Mouse (Mus musculus) 416B (cell line): ENCODE results near the gene 1700020D05Rik.
A peak's percentile ranks its signal among the peaks of the same experiment; 100 is the strongest.

ENCODE experiments used
- DNase-seq: peaks from one replicate; pipeline ENCODE4 v3.0.0; 2011; ENCODE audit warnings: low read depth

1700020D05Rik gene

GRCm38 (mm10) chr19:5503687-5504086 lies at the start of gene 1700020D05Rik:
TSS of gene 1700020D05Rik (minus strand) at chr19:5503787.
- DNase-seq, result no peak

DNA sequence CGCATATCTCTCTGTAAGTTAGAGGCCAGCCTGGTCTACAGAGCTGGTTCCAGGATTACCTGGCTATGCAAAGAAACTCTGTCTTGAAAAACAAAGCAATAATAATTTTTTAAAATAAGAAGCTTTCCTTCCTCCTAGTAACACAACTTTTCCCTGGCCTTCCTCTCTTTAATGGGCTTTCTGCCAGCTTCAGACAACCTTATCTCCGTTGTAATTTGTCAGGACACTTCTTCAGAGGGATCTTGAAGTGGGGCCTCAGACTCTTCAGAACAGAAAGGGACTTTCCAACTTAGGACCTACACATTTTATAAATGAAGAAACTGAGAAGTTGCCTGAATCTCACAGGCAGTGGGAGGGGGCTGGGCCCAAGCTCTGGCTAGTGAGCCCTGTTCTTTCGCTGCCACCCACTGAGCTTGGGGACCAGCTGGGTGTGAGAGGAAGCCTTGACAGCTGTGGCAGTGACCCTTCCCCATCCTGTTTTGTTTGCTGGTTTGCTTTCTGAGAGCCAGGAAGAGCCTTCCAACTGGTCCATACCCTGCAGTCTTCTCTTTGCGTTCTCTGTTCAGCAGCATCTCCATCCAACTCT lies 44.0 kb upstream of the 1700020D05Rik start:
- no peak for DNase-seq

DNA sequence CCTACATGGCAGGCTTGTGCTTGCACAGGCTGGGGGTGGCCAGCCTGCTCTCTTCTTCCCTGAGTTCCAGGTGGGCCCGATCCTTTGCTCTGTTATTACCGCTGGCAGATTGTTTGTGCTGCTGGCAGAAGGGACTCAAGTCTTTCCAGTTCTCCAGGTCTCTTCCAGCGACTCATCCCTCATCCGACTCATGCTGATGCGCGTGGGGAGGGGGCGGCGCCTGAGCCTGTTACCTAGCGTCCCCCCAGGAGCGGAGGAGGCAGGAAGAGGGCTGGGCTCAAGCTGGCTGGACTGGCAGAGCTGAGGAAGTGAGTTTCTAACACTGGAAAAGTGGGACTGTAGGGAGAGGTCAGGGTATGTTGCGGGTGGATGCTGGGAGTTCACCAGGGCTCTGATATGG lies 40.4 kb upstream of the 1700020D05Rik start:
- no peak for DNase-seq

GRCm38 (mm10) chr19:5543362-5543761 lies 39.8 kb upstream of the 1700020D05Rik start:
- peak; percentile 61 for DNase-seq

DNA sequence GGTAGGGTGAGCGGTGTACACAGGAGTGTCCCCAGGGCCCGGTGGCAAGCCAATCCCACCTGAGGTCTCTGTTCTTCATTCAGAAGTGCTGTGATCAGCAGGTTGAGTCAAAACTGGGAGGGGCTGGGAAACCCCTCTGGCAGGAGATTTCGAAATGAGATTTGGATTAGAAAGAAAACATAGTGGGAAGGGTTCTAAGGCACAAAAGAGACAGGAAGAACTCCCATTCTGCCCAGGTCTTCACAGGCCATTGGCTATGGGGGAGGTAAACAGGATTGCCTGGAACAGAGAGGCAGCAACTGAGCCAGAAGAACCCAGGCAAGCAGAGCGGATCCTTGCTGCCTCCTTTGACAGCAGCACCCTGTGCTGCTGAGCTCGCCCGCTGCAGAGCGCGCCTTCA lies 35.2 kb upstream of the 1700020D05Rik start:
- no peak for DNase-seq

GRCm38 (mm10) chr19:5532520-5532919 lies 28.9 kb upstream of the 1700020D05Rik start:
- no peak for DNase-seq

DNA sequence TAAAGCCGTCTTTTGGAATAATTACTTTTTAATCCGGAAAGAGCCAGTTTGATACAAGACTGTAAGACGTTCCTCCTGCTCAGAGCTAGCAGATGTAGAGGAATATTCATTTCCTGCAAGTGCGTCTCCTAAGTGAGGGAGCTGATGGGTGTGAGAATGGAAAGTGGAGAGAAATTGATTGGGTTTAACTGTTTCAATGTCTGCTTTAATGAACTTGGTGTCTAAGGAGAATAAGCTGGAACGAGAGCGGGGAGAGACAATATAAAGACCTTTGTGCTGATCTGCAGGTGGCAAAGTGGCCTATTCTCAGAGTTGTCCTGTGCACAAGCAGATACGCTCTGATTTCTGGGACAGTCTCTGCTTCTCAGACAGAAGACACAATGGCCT lies 26.5 kb upstream of the 1700020D05Rik start:
- no peak for DNase-seq

DNA sequence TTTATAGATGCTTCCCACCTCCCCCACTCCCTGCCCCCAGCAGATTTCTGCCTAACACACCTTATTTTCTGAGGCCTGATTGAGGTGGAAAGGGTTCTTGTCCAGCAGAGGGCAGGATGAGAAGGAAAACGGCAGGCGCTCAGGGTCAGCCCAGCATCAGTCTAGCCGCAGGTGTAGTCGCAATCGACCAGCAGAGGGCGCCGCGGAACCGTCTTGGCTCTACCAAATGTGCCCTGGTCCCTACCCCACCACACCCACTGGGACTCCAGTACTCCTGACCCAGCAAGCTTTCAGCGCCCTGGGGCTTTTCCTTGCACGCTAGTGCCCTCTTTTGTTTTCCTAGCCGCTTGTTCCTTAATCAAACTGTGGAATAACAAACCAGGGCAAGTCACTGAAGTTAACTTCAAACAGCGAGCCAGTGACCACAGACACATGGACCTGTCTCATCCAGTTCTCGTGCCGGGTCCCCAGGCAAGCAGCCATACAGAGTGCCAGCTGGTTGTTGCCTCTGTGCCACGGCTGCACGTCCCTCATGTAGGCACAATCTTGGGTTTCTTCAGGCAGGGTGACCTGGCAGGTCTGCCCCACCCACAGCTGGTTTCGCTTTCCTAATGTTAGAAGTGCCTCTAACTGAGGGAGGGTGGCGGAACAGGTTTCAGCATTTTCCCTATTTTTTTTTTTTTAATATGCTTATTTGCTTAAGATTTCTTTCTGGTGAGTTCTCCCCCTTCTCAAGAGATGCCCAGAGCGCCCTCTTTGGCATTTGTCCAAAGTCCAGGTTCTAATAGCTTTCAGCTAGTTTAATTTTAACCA lies 25.9 kb upstream of the 1700020D05Rik start:
- peak; percentile 94 for DNase-seq

- DNase-seq, result no peak
These were observed 21.6 kb upstream of the 1700020D05Rik start for GRCm38 (mm10) chr19:5525204-5525603.

DNA sequence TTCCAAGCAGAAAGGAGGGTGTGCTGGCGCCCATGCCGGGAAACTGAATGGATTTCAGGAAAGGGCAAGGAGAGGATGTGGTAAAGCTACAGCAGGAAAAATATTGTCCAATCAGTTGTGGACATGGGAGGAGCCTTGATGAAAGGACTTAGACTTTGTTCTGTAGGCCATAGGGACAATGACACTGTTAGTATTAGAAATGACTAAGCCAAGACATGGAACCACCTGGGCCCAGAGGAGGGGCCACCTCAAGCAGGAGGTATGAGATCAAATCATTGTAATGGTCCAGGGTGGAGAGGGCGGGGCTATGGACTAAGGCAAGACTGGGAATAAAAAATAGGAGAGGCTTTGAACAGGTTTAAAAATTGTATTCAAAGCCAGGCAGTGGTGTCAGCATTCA lies 15.1 kb upstream of the 1700020D05Rik start:
- DNase-seq, result no peak

DNA sequence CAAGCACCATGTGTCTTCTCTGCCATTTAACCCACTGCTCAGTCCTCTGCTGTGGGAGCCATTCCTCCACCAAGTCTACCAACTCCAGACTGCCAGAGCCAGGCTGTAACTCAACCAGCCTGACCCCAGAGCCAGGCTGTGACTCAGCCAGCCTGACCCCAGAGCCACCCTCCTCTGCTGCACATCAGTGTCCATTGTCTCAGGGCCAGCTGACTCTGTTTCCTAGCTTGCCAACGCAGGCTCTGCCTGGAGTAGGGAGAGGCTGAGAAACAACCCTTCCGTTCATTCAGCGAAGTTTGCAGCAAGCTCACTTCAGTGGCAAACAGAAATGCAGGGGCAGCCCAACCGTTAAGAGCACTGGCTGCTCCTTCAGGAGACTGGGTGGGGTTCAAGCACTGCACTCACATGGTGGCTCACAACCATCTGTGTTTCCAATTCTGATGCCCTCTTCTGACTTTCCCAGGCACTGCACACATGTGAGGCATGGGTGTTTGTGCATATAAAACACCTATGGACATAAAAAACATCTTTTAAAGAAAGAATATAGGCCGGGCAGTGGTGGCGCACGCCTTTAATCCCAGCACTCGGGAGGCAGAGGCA lies 13.4 kb upstream of the 1700020D05Rik start:
- no peak for DNase-seq

GRCm38 (mm10) chr19:5515840-5516777 lies 12.5 kb upstream of the 1700020D05Rik start:
- peak; percentile 62 for DNase-seq

DNA sequence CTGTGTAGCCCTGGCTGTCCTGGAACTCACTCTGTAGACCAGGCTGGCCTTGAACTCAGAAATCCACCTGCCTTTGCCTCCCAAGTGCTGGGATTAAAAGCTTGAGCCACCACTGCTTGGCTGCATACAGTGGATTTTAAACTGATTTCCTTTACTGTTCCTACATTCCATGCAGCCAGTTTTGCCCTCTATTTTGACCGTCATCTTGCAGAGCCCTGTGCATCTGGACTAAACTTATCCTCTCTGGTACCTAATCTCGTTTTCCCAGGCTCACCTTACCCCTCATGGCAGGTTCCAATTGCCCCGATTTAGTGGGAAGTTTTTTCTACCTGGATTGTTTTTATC lies 9.4 kb upstream of the 1700020D05Rik start:
- DNase-seq, result no peak

DNA sequence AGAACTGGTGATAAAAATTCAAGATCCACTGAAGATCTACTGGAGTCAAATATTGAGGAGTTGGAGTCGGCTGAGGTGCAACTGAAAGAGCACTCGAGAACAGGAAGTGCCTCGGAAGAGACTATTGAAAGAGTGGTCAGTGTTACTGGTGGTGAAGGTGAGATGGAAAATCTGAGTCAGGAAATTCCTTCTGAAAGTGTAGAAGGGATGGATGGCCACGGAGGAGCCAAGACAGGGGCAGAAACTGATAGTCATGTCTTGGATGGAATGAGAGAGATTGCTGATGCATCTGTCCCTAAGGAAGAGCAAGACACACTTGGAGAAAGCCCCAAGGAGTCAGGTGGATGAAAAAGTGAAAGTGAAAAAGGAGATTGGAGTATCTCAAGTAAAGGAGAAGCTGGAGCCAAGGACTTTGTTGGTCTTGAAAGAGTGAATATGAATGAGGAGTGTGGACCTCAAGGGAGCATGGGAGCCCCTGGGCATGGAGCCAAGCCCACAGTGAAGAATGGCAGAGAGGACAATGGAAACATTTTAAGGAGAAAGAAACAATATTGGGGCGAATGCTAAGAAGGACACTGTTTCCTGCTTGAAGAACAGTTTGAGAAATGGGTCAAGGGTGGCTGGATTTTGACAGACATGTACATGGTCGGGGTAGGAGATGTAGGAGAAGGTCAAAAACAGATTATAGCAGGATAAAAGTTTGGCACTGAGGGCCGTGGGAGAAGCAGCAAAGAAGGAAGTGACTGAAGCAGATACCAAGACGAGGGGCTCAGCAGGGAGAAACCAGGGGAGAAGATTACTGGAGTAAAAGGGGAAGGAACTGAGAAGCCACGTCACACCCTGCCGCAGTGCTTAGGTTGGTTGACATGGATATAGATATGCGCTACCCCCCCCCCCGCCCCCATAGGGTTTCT lies 8.8 kb upstream of the 1700020D05Rik start:
- DNase-seq, result peak; percentile 92

- DNase-seq, result no peak
These were observed 7.6 kb upstream of the 1700020D05Rik start for GRCm38 (mm10) chr19:5511074-5511632.

DNA sequence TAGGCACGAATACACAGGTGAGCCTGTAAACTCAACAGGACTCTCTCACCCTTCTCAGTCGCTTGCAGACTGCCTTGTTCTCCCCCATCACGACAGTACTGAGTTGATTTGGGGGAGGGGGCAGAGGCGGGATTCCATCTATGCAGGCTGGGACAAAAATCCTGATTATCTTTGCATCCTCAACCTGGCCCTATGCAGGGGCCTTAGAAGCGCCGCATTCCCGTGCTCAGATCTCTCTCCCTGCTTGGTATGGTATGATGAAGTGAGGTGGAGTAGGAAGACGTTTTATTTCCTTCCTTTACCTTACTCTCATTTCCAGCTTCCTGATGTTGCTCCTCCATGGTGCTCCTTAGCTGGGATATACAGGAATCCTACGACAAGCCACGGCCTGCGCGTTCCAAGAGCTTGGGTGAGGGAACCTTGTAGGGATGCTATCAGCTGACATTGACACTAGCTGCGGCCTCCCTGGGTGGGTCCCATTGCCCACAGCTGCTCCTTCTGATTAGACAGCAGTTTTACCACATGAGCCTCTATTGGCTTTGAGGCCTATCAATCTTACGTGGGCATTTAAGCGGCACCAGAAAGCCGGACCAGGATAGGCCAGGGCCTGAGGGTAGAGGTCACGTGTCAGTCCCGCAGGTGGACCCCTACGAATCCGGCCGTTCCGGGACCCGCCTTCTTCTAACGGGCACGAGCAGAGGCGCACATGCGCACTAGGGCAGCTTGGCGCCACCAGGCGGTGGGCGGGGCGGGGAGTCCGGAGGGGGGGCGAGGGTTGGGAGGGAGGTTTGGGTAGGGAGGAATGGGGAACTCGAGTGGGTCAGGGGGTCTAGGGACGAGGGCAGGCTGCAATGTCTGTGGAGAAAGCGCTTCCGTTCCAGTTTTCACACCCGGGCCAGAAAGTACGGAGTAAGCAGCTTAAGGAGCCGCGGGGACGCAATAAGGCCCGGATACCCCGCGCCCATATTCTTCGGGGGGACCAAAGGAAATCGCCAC lies 6.7 kb upstream of the 1700020D05Rik start, which contains the start of gene Snx32:
TSS of gene Snx32 (minus strand) at position 508 of the 996 bp plus-strand sequence.
- peak; percentile 100 for DNase-seq

GRCm38 (mm10) chr19:5500330-5500875 lies 3.2 kb downstream of the 1700020D05Rik start:
- DNase-seq, result no peak

GRCm38 (mm10) chr19:5496052-5496370 lies 7.6 kb downstream of the 1700020D05Rik start:
- DNase-seq, result no peak

- DNase-seq, result no peak
These were observed 8.1 kb downstream of the 1700020D05Rik start for GRCm38 (mm10) chr19:5495353-5496051.
